Mouse (Mus musculus) limb, embryonic 10.5 days (tissue): ENCODE results near the gene Vps37c. TPM values are rescaled to one million over a fixed set of nuclear protein-coding genes. Genes with fewer than 3 reads are reported as not detected.
A peak's percentile ranks its signal among the peaks of the same experiment; 100 is the strongest.

Experiments used
- DNase-seq: peaks from one replicate; pipeline ENCODE4 v3.0.0-alpha.2; 2017; ENCODE audit warnings: low spot score
- H3K27ac ChIP-seq: fragments of 300-500 bp; sonication (generic); 2 replicates; pipeline ENCODE4 v1.5.1; 2016; ENCODE audit warnings: mild to moderate bottlenecking
- H3K27me3 ChIP-seq: fragments of 300-500 bp; sonication (generic); 2 replicates; pipeline ENCODE4 v1.6.1; 2016; ENCODE audit warnings: low read depth, mild to moderate bottlenecking; ENCODE audit not compliant: poor library complexity, severe bottlenecking
- H3K36me3 ChIP-seq: fragments of 300-500 bp; sonication (generic); 2 replicates; pipeline ENCODE4 v1.6.1; 2016; ENCODE audit warnings: mild to moderate bottlenecking, moderate library complexity
- H3K4me1 ChIP-seq: fragments of 300-500 bp; sonication (generic); 2 replicates; pipeline ENCODE4 v1.6.1; 2016
- H3K4me3 ChIP-seq: fragments of 300-500 bp; sonication (generic); 2 replicates; pipeline ENCODE4 v1.5.1; 2016; ENCODE audit warnings: mild to moderate bottlenecking, moderate library complexity
- H3K9me3 ChIP-seq: fragments of 300-500 bp; sonication (generic); replicated peaks from 2 replicates; pipeline ENCODE4 v1.6.1; 2016; ENCODE audit warnings: mild to moderate bottlenecking
- WGBS: fragments of 180-500 bp; shearing (Covaris S2); methylation state at CpG from one replicate; pipeline ENCODE4 v1.1.7; 2016; 5-methylcytosine and 5-hydroxymethylcytosine counted together
- polyA plus RNA-seq: library from polyadenylated mRNA; unstranded; fragments of >200 nt; fragmentation: Nextera tagmentation; extraction: Ambion mirVana; gene quantifications from 2 replicates; pipeline ENCODE4 v1.2.1, GENCODE M21; 2016

The Vps37c gene
- polyA plus RNA-seq, 1 experiment from 2014 or later, result 37.7 TPM

GRCm38 (mm10) chr19:10671319-10671718 lies 17.2 kb upstream of the Vps37c start:
- no peak for DNase-seq
- WGBS, result 91% methylated on average over 4 of the region's 4 CpGs
- Histone ChIP-seq H3K9me3 (no peaks in the 10 kb centered on the region), H3K27me3 (no peaks in the 10 kb centered on the region), H3K36me3 (no peaks in the 10 kb centered on the region), H3K4me1 (0 out of 2 replicates have a peak, but pooled peaks cover 3% of the 10 kb centered on the region), H3K4me3 (no peak overlapping the region), H3K27ac (no peak overlapping the region)

DNA sequence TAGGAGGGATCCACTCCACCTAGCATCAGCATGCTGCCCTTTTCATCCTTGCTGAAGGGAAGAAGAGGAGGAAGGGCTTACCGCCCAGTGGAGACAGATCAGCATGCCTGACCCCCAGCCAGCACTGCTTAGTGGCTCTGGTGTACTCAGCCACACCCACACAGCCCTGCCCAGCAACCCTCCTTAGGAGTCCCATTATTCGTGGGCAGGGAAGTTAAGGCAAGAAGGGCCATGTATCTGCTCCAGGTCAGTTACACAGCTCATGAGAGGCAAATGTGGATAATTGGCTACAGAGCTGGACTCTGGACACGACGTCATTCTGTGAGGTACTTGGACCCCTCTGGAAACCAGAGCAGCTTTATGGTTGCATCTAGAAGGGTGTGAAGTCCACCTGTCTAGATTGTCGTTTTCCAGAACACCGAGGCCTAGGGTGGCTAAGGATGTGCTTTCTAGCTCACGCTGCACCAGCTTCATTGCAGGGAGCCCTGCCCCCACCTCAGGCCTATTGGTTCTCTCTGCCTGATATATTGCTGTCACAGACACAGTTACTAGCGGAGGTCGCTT lies 16.6 kb upstream of the Vps37c start:
- Histone ChIP-seq H3K4me1 (0 out of 2 replicates have a peak, but pooled peaks cover 3% of the 10 kb centered on the region), H3K9me3 (no peaks in the 10 kb centered on the region), H3K36me3 (no peaks in the 10 kb centered on the region), H3K27me3 (no peaks in the 10 kb centered on the region), H3K27ac (no peak overlapping the region), H3K4me3 (no peak overlapping the region)
- DNase-seq, result no peak
- 49% methylated on average over 9 of the region's 9 CpGs for WGBS

DNA sequence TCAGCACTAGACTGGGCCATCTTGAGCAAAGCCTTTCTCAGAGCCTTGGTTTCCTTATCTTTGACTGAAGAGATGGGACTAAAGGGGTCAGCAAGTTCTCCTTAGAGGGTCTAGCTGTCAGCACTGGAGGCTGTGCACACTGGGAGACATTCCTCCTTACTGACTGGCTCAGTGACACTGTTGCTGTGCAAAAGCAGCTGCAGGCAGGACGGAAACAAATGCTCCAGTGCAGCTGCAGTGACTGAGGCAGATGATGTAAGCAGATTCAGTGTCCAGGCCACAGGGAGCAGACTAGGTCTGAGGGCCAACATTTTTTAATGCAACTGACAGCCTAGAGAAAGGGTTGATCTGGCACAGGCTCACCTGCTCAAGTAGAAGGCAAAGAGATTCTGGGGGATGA lies 15.3 kb upstream of the Vps37c start:
- H3K9me3 ChIP-seq, result no peaks in the 10 kb centered on the region
- no peak for DNase-seq
- WGBS, result 42% methylated on average over 1 of the region's 1 CpGs

DNA sequence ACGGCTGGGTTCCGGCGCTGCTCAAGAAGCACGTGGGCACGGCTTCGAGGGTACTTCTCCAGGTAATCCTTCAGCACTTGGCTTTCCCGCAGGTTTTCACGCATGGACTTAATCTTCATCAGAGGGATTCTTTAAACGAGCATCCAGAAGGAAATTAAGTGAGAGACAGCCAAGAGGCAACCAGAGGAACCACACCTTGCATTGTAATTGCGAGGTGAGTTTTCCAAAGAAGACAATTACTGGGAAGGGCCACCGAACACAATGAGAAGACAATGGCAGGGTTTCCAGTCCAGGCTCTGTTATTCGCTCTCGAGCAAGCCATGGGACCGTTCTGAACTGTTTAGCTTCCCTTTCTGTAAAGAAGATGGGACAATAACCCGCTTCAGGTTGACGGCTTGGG lies 11.9 kb upstream of the Vps37c start:
- DNase-seq, result no peak
- Histone ChIP-seq H3K9me3 (no peaks in the 10 kb centered on the region), H3K4me3 (no peak overlapping the region), H3K36me3 (no peaks in the 10 kb centered on the region), H3K27me3 (no peaks in the 10 kb centered on the region), H3K27ac (no peak overlapping the region), H3K4me1 (no peaks in the 10 kb centered on the region)
- WGBS, result 89% methylated on average over 16 of the region's 16 CpGs

More for the DNA sequence above, 15.3 kb upstream of the Vps37c start:
- Histone ChIP-seq H3K4me1 (0 out of 2 replicates have a peak, but pooled peaks cover 3% of the 10 kb centered on the region), H3K27ac (no peak overlapping the region), H3K36me3 (no peaks in the 10 kb centered on the region), H3K27me3 (no peaks in the 10 kb centered on the region), H3K4me3 (no peak overlapping the region)

DNA sequence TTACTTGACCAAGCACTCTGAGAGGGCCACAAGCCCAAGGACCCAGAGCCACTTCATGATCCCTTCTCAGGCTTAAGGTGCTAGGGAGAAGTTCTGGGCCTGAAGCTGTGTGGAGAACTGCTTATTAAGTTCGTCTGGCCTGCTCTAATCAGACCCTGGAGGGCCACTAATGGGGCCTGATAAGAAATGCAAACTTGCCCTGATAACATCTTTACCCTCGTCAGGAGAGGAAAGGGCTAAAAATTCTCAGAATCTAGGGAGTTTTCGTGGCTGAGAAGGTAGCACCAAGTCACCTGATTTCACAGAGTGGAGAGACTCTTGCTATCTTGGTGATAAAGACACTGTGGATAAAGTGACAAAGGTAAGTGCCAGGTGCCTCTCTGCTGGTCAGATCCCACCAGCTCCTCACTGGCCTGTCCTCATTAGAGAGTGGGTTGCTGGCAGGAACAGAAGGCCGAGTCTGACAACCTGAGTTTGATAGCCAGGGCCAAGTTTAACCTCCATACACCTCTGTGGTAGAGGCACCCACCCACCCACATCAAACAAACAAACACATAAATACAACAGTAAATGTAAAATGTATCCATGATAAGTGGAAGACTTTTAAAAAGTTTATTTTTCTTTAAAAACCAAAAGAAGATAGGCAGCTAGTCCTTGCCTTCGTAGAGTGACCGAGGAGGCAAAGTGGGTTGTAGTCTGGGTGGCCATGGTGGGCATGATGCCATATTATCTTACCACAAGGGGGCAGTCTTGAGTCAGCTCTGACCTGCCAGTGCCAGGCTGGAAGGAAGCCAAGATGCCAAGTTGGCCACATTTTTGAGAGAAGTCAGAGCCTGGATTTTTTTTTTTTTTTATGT lies 10.4 kb upstream of the Vps37c start, which contains the start of gene Pga5:
TSS of gene Pga5 (minus strand) at position 157 of the 857 bp plus-strand sequence.
- Histone ChIP-seq H3K9me3 (no peaks in the 10 kb centered on the region), H3K4me3 (no peak within 1 kb of the TSS), H3K4me1 (no peaks in the 10 kb centered on the region), H3K27ac (no peak within 1 kb of the TSS), H3K36me3 (no peaks in the 10 kb centered on the region), H3K27me3 (no peaks in the 10 kb centered on the region)
- DNase-seq, result peak; percentile 66
- WGBS, result 51% methylated on average over 6 of the region's 6 CpGs

- H3K36me3 ChIP-seq, result no peaks in the 10 kb centered on the region
- 70% methylated on average over 1 of the region's 1 CpGs for WGBS
- H3K4me3 ChIP-seq, result no peak overlapping the region
- DNase-seq, result no peak
- no peaks in the 10 kb centered on the region for H3K27me3 ChIP-seq
- H3K27ac ChIP-seq, result no peak overlapping the region
- H3K9me3 ChIP-seq, result no peaks in the 10 kb centered on the region
- H3K4me1 ChIP-seq, result no peaks in the 10 kb centered on the region
Measured at GRCm38 (mm10) chr19:10678772-10679067, 9.8 kb upstream of the Vps37c start.

DNA sequence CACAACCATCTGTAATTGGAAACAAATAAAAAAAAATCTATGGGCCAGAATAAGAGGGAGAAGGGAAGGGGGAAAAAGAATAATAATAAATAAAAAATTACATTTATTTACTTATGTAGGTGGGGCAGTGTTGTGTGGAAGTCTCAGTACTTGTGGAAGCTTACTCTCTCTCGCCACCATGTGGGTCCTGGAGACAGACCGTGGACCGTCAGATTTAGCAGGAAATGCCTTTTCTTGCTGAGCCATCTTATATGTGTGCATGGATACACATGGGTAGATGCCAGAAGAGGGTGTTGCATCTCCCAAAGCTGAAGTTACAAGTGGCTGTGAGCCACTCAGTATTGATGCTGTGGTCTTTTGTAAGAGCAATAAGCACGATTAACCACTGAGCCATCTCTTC lies 7.0 kb upstream of the Vps37c start:
- no peaks in the 10 kb centered on the region for H3K36me3 ChIP-seq
- no peak for DNase-seq
- H3K4me3 ChIP-seq, result no peak overlapping the region
- no peaks in the 10 kb centered on the region for H3K9me3 ChIP-seq
- H3K27me3 ChIP-seq, result no peaks in the 10 kb centered on the region
- 77% methylated on average over 4 of the region's 4 CpGs for whole genome bisulfite sequencing
- H3K27ac ChIP-seq, result no peak overlapping the region
- no peaks in the 10 kb centered on the region for H3K4me1 ChIP-seq

- no peak overlapping the region for H3K4me3 ChIP-seq
- no peaks in the 10 kb centered on the region for H3K9me3 ChIP-seq
- WGBS, result 93% methylated on average over 9 of the region's 9 CpGs
- H3K36me3 ChIP-seq, result no peaks in the 10 kb centered on the region
- H3K27ac ChIP-seq, result no peak overlapping the region
- no peaks in the 10 kb centered on the region for H3K27me3 ChIP-seq
- DNase-seq, result no peak
- H3K4me1 ChIP-seq, result peaks cover 22% of the 10 kb centered on the region
Measured at GRCm38 (mm10) chr19:10685081-10685480, 3.5 kb upstream of the Vps37c start.

DNA sequence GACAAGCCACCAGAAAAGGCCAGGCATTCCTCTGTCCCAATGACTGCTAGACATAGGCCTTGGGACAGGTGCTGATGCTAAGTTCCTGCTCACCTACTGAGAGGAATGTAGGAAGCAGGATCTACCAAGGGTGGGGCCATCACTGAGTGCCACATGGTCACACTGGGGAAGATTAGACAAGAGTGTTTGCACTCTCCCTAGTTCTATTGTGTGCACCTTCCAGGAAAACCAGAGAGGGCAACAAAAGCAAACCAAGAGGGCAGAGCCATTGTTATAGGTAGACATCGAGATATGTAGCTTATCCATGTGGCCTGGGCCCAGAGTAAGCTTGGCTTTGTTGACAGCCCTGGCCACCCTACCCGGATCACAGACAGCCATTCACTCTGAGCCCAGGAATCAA lies 2.8 kb upstream of the Vps37c start:
- Histone ChIP-seq H3K4me3 (no peak overlapping the region), H3K36me3 (no peaks in the 10 kb centered on the region), H3K27ac (no peak overlapping the region), H3K4me1 (peaks cover 25% of the 10 kb centered on the region), H3K9me3 (no peaks in the 10 kb centered on the region), H3K27me3 (no peaks in the 10 kb centered on the region)
- WGBS, result 93% methylated on average over 2 of the region's 2 CpGs
- no peak for DNase-seq

- no peak for DNase-seq
- H3K36me3 ChIP-seq, result 0 out of 2 replicates have a peak, but pooled peaks cover 3% of the 10 kb centered on the region
- WGBS, result 74% methylated on average over 5 of the region's 5 CpGs
- H3K9me3 ChIP-seq, result no peaks in the 10 kb centered on the region
- H3K27me3 ChIP-seq, result no peaks in the 10 kb centered on the region
- H3K27ac ChIP-seq, result peak overlapping the region; percentile 97
- peak overlapping the region; percentile 90 for H3K4me3 ChIP-seq
- peaks cover 25% of the 10 kb centered on the region for H3K4me1 ChIP-seq
Measured at GRCm38 (mm10) chr19:10689470-10690166, 1.1 kb downstream of the Vps37c start.

GRCm38 (mm10) chr19:10690336-10690735 lies 1.8 kb downstream of the Vps37c start:
- H3K27ac ChIP-seq, result 0 out of 2 replicates have a peak overlapping the region, but pooled peaks have one; percentile 97
- no peaks in the 10 kb centered on the region for H3K9me3 ChIP-seq
- no peak for DNase-seq
- H3K27me3 ChIP-seq, result no peaks in the 10 kb centered on the region
- peak overlapping the region; percentile 90; the same call in 1 of the 2 replicates for H3K4me3 ChIP-seq
- H3K4me1 ChIP-seq, result peaks cover 26% of the 10 kb centered on the region
- 0 out of 2 replicates have a peak, but pooled peaks cover 3% of the 10 kb centered on the region for H3K36me3 ChIP-seq
- WGBS, result 86% methylated on average over 3 of the region's 3 CpGs

DNA sequence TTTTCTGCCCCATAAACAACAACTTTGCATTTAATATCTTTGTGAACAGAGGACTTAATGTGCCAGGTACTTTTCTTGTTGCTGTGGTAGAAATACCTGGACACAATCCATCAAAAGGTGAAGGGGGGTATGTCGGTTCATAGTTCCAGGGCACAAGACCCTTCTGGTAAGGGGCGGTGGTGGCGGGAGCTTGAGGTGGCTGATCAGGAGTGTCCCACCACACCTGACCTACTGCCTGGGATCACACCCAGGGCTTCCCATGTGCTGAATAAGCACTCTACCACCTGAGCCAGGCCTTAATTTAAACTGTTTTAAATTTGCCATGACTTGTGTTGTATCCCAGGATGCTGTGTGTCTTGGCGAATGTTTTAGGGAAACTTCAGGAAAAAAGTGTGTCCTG lies 2.6 kb downstream of the Vps37c start:
- 0 out of 2 replicates have a peak, but pooled peaks cover 3% of the 10 kb centered on the region for H3K36me3 ChIP-seq
- no peaks in the 10 kb centered on the region for H3K27me3 ChIP-seq
- H3K4me3 ChIP-seq, result no peak overlapping the region
- H3K27ac ChIP-seq, result no peak overlapping the region
- DNase-seq, result no peak
- 95% methylated on average over 4 of the region's 4 CpGs for WGBS
- H3K4me1 ChIP-seq, result peaks cover 34% of the 10 kb centered on the region
- H3K9me3 ChIP-seq, result no peaks in the 10 kb centered on the region

DNA sequence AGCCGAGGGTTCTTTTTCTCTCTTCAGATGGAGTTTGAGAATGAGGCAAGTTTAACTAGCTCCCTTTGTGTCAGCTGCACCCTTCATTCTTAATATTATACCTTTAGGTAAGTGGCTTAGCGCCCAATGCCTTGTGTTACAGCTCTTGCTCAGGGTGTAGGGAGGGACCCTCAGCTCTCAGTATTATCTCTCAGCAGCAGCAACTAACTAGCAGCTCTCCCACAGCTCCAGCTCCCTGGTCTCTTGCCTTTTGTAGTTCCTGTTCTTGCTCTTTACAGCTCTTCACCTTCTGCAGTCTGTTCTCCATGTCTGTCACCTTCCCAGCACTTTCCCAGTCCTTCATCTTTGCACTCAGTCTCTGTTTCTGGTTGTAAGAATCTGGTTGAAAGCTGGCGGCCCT lies 3.1 kb downstream of the Vps37c start:
- H3K4me1 ChIP-seq, result peaks cover 35% of the 10 kb centered on the region
- no peak for DNase-seq
- H3K27me3 ChIP-seq, result no peaks in the 10 kb centered on the region
- no peaks in the 10 kb centered on the region for H3K9me3 ChIP-seq
- no peak overlapping the region for H3K4me3 ChIP-seq
- WGBS, result 76% methylated on average over 3 of the region's 3 CpGs
- no peak overlapping the region for H3K27ac ChIP-seq
- 0 out of 2 replicates have a peak, but pooled peaks cover 3% of the 10 kb centered on the region for H3K36me3 ChIP-seq
